Mouse (Mus musculus) layer of hippocampus, postnatal 36 days (tissue): ENCODE measurements around the gene Tfip11. TPM values are rescaled to one million over a fixed set of nuclear protein-coding genes. Genes with fewer than 3 reads are reported as not detected.
"Not testable (repeated sequence)": the region's sequence is repeated elsewhere in the genome, so short reads cannot be mapped to it uniquely, and the experiment has no call there.

Experiments used
- DNase-seq, 2 experiments: peaks; one replicate each; pipeline ENCODE4 v3.0.0; 2022
- total RNA-seq, 2 experiments: library from RNA; stranded (reverse); gene quantifications; 2 replicates each; pipeline ENCODE4 v1.2.3; 2021

Tfip11 gene
- total RNA-seq, 2 experiments from 2014 or later: 40.8 to 42.2 TPM

DNA sequence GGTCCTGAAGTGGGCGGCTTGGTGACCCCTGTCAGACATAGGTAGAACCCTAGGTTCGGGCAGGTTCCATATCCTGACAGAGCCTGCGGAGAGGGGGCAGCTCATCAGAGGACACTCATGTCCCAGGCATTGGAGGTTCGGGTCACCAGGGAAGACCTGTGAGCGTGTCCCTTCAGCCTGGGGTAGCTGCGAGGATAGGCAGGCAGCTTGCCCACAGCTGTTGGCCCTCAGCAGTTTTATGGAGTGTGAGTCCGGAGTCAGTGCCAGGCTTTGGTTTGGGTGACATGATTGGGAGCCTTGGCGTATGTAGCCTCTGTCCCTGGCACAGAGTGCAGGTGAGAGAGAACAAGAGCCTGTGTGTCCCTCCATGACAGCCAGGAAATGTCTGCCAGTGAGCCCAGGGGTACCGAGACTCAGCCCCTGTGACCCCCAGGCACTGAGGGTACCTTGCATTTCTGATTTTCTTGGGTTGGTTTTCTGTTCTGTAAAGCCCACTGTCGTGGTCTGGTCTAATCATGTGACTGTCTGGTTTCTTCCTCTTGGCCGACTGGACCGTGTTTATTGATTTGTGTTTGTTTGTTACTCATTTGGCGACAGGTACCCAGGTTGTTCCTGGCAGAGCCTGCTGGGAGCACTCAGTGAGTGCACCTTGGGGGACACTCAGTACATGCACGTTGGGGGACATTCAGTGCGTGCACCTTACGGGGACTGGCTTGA lies 36.2 kb upstream of the Tfip11 start:
- no peak for DNase-seq

DNA sequence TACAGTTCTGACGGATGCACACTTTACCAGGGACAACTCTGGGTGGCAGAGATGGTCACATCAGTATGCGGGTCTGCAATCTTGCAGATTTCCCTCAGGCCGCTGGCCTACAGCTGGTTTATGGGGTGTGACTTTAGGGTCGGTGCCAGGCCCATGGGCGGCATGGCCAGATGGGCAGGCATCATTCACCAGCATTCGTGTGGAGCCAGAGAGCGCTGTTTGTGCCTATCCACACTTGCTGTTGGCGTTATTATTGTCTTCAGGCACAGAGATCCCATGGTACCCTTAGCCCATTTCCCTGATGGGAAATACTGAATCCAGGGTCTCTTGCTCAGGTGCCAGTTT lies 35.6 kb upstream of the Tfip11 start:
- DNase-seq: no peak

DNA sequence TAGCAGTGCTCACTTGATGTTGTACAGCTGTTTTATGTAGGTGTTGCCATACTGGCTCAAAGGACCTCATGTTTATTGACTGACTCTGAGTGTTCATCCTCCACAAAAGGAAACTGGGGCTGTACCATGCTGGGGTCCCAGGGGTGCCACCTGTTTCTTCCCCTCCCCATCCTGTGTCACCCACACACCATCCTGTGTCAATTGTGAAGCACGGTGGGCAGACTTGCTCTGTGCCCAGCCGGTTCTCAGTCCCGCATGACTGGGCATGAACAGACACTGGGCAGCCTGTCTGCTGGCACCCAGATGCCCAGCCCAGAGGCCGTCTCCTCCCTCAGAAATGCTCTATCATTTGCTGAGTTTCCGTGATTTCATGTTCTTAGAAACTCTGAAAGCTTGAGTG lies 34.3 kb upstream of the Tfip11 start:
- no peak for DNase-seq

DNA sequence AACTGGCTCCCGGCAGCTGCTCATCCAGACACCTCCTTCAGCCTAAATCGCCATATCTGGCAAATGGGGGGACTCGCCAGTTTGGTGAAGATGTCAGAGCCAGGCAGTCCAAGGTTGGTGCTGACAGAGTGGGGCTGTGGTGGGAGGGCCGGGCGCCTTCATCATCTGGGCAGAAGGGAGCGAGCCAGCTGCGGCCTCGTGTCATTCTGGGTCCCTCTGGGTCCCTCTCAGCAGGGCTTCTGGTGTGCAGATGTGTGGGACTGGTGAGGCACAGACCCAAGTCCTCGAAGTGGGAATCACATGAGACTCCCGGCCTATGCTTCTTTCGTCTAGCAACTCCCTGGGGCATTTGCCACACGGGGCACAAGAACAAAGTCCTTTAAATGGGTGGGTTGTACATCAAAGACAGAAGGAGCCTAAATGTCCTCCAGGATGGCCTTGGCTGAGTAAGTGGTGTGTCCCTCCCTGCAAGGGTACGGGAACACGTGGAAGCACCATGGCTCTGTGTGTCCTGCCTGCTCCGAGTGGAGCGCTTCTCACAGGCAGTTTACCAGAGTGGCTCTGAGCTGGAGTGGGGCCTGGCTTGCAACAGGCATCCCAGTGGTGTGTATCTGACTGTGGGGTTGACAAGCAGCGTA lies 33.7 kb upstream of the Tfip11 start:
- no peak for DNase-seq

DNA sequence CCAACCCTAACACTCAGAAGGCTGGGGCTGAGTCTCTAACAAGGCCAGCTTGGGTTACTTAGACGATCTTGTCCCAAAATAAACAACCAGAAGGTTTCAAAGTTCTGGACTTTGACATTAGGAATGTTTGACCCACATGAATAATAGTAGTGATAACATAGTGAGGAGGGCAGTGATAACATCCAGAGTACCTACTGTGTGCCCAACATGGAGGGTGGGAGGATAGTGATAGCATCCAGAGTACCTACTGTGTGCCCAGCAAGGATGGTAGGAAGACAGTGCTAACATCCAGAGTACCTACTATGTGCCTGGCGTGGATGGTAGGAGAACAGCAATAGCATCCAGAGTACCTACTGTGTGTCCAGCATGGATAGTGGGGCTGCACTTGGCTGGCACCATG lies 32.4 kb upstream of the Tfip11 start:
- no peak for DNase-seq

DNA sequence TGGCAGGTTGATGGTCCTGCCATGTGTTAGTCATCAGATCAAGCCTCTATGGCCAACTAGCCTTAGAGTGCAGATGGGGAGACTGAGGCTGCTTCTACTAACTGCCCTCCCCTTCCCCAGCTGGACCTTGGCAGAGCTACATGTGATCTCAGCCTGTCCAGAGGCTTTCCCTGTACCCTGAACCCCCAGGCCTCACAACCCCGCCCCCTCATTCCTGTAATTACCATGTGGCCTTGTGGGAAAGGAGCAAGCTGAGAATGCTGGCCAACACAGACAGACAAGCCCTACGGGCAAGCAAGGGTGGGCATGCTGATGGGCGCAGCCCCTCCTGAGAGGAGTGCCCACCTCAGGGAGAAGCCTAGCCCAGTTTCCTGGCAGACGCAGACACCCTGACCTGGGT lies 31.5 kb upstream of the Tfip11 start:
- no peak for DNase-seq

DNA sequence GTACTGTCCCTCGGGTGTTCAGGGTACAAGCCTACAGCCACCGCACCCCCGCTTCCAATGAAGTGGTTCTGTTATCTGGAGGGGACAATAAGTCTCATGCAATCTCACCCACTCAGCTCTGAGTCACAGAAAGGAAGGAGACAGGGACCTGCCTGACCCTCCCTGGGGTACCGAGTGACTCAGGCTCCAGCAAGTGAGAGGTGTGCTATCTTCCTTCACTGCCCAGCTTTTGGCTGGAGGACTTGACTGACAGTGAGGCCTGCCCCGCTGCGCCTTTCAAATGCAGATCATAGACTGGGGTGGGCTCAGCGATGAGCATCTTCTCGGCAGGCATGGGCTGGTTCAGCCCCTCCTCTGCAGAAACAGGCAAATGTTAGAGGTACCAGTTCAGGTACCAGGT lies 31.0 kb upstream of the Tfip11 start:
- DNase-seq: no peak

DNA sequence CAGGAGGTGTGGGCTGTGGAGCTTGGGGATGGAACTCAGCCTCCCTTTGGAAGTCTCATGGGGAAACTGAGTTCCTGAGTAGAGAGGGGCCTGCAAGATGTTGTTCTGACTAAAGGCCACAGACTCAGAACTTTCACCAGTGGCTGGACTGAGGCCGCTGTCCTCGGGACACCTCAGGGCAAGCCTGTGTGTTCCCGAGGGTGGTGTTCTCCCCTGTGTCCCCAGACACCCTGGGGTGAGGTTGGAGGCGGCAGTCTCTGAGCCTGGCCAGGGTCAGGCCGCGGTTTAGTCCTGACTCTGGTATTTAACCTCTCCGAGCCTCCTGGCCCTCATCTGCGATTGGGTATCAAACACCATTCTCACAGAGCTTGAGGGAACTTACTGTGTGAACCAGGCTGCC lies 30.6 kb upstream of the Tfip11 start:
- DNase-seq: no peak

DNA sequence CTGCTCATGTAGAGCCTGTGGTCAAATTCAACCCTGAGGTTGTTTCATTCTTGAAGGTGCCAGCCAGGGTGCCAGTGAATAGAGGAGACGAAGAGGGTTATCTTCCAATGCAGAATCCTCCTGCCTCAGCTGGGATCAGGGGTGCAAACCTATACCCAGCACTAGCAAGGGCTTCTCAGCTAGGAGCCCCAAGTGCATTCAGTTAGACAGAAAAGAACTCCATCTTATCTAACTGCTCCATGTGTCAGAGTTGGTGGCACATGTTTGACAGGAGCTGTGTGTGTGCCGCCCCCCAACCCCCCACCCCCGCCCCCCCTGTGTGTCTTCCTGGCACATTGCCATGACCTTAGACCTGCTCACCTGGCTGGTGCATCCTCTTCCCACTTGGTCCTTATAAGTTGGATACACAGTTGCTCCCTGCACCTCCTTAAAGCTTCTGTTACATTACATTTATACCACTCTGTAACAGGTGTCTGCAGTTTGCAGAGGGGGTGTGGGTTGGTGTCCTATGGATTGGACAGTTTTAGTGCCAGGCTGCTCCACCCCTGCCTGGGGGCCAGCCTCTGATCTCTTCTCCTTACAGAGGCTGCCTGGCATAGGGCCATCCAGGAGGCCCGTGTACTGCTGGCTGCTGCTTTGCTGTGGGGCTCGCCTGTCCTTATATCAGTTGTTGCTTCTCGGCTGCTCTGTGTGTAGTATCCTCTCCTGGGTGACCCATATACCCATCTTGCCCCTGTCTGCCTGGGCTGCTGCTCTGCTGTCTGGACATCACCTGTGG lies 29.6 kb upstream of the Tfip11 start:
- no peak for DNase-seq

DNA sequence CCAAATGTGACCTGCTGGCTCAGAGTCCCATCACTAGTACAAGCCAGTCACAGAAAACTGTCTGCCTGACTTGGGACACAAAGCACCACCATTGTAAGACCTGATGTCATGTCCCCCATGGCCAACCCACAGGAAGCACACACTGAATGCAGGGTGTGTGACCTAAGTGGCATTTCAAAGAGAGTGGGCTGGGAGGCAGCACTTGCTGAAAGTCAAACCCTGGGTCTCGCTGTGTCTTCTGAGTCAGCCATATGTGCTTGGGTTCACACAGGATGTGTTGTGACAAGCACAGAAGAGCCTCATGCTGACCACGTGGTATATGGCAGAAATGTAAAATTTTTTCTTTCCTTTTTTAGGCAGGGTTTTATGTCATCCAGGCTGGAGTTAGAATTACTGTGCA lies 28.9 kb upstream of the Tfip11 start:
- no peak for DNase-seq

DNA sequence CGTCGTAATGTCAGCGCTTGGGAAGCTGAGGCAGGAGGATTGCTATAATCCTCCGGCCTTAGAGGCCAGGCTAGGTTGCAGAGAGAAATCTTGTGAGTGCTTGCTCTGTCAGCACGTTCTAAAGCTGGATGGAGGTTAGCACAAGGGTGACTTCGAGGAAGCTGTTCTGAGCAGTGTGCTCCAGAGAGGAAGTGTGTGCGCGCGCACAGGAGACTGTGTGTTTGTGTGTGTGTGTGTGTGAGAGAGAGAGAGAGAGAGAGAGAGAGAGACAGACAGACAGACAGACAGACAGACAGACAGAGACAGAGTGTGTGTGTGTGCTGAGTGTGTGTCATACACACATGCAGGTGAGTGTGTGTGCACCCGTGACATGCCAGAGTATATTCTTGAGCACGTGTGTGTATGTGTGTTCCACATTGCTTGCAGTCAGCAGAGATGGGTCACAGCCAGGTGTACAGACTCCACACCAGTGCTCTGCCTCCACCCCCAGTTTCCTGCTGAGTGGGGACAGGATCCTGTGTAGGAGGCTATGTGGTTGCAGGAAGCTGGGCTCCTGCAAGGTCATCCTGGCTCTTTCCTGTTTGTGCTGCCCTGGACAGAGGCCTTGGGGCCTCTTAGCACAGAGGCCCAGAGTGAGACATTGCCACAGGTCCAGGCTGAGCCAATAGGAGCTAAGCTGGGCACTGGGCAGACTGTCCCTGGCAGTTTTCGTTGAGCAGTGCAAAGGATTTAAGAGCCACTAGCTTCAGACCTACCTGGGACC lies 27.8 kb upstream of the Tfip11 start:
- no peak for DNase-seq

DNA sequence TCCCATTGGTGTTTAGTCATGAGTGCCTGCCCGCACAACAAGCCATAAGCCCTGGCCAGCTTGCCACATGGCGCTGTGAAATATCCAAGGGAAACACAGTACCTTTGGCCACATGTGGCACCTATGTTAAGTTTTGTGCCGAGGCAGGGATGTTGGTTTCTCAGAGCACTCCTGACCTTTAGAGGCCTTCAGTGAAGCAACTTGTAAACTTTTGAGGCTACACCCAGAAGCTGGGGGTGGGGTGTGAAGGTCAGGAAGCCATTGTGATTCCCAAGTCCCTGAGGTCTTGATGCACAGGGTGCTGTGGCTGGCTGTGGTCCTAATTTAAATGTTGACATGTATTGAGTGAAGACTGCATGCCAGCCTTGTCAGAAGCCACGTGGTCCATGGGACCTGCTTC lies 26.8 kb upstream of the Tfip11 start:
- no peak for DNase-seq

DNA sequence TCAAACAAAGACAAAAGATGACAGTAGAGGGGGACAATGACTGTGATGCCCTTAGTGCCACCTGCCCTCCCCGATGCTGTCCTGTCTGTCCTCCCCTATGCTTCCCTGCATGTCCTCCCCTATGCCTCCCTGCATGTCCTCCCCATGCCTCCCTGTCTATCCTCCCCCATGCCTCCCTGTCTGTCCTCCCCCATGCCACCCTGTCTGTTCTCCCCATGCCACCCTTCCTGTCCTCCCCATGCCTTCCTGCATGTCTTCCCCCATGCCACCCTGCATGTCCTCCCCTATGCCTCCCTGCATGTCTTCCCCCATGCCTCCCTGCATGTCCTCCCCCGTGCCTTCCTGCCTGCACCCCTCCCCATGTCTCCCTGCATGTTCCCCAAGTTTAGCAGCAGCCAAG lies 26.0 kb upstream of the Tfip11 start:
- no peak for DNase-seq

DNA sequence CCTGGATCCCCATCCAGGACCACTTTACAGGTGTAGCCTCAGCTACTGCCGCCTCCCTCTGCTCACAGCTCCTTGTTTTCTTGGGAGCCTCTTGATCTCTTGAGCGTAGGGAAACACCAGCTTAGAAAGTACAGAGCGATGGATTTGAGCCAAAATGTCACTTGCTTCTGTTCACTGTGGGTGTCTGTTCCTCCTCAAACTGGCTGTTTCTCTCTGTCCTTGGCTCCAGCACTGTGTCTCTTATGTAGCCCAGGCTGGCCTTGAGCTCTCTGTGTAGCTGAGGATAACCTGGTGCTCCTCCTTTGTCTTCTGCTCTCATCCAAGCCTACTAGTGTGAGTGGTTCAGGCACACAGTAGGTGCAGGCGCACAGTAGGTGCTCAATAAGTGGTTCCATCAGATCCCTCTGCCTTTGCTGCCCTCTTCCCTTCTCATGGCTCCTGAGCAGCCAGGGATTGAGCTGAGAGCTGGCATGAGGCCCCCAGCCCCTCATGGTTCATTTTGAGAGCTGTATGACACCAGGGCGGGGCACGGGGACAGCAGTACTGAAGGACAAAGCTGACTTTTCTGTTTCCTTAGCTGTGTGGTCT lies 25.3 kb upstream of the Tfip11 start:
- no peak for DNase-seq

DNA sequence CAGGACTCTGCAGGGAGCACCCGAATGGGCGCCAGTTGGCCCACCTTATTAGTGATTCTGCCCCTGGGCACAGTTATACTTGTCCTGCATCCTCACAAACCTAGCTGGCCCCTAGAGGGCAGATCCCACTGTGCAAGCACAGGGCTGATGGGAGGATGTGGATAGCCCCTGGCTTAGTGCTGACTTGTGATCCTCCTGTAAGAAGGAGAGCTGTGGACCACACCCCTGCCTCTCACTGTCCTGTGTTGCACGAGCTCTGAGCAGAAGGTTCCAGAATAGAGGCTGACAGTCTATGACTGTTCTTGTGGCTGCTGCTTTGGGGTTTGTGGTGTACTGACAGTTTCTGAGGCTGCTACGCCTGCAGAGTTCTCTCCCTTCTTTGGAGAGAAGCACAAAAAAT lies 24.5 kb upstream of the Tfip11 start:
- DNase-seq: no peak

DNA sequence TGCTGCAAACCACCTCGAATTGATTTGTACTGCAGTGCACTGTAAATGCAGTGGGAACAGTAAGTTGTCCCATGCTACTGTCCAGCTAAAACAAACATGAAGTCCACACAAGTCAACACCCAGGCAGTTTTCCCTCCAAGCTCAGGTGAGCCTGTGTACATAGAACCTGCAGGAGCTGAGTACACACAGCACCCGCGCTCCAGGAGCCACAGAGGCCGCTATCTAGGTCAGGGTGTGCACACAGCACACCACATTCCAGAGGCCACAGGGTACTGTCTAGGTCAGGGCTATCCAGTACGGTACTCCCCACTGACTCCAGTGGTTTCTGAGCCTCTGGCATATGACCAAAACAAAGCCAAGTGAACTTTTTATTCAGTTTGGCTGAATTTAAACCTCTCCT lies 23.8 kb upstream of the Tfip11 start:
- DNase-seq: no peak

DNA sequence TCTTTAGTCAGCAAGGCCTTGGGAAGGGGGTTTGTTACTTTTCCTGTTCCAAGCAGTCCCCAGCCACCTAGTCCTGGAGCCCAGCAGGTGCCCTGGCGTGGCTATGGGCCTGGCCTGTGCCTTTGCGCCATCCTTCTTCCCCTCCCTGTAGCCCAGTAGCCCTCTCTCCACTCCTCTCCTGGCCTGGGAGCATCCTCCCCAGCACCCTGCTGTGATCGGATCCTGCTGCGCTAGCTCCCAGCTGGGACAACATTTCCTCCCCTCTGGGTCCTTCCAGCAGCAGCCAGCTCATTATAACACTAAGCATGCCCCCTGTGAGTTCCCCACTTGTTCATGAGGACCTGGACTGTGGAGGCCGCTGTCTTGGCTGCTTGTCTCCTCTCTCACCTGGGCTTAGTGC lies 20.3 kb upstream of the Tfip11 start:
- DNase-seq: no peak

DNA sequence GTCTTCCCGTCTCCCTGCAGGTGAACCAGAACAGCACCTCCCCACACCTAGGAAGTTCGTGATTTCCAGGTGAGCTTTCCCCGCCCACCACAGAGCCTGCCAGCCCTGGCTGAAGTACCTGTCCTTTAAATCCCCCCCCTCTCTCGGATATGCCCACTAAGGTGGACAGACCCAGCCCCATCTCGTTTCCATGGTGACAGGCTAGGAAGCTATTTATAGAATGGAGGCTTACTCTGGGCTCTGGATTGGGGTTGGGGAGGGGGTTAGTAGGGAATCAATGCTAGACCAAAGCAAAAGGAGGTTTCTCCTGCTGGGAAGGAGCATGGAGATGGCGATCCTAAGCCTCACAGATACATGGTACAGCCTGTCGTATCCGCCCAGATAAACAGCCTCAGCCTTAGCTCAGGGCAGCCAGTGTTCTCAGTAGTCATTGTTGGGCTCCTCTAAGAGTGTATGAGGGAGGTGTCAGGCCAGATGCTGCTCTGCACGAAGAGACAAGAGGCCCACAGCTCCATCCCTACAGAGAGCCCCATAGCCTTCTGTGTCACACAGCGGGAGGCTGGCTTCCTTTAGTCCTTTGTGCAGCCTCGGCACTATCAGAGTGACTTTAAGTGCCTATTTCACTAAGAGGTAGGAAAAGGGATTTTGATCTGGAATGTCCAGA lies 12.8 kb upstream of the Tfip11 start:
- no peak for DNase-seq

DNA sequence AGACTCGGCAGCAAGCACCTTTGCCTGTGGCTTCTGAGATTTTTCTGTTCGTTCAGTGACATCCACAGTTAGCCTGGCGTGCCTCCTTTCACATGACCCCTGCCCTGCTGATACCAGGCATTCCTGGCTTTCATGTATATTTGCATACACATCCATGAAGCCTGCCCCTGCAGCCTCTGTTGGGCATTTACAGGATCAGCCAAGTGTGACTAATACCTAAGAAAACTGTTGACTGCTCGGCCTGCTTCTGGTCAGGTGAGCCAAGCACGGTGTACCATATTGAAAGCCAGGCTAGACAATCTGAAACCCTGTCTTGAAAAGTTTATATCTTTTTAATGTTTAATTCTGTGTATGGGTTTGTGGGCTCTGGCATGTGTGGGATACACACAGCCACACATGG lies 9.7 kb upstream of the Tfip11 start:
- DNase-seq: no peak

DNA sequence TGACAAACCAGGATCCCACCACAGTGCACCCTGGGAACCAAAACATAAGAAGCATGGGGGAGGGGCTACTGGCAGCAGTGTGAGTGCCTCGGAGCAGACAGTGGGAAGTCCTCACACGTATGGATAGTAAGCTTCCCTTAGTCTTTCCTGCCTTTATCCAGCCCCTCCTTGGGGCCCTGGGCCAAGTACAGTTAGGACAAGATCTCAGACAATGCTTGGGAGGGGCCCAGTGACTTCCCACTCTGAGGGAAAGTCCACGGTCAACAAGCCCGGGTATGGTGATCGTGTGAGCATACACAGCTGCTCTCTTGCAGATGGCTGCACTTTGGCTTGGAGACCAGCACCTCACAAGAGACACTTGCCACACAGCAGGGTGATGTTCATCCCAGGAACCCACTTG lies 8.8 kb upstream of the Tfip11 start:
- no peak for DNase-seq

DNA sequence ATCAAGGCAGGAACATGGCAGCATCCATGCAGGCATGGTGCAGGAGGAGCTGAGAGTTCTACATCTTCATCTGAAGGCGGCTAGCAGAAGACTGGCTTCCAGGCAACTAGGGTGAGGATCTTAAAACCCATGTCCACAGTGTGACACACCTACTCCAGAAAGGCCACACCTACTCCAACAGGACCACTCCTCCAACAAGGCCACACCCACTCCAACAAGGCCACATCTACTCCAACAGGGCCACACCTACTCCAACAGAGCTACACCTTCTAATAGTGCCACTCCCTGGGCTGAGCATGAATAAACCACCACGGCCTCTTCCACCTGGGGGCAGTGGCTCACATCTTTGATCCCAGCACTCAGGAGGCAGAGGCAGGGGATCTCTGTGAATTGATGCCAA lies 6.8 kb upstream of the Tfip11 start:
- DNase-seq: not testable (repeated sequence)

DNA sequence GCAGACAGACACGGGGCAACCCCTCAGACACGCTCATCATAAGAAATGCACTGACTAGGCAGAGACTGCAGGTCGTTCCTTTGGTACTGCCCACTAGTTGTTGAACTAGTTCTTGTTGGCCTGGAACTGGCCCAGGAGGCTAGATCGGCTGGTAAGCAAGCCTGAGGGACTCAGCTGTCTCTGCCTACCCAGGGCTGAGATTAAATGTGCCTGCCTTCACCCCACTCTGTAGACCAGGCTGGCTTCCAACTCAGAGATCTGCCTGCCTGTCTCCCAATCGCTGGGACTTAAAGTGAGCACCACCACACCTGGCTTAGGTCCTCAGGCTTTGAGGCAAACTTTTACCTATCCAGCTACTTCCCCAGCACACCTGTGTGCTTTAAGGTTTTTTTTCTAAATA lies 5.8 kb upstream of the Tfip11 start:
- DNase-seq: no peak
